Mouse (Mus musculus): ENCODE data around the gene Rab12. TPM values are rescaled to one million over a fixed set of nuclear protein-coding genes. Genes with fewer than 3 reads are reported as not detected.
"Not testable (repeated sequence)": the region's sequence is repeated elsewhere in the genome, so short reads cannot be mapped to it uniquely, and the experiment has no call there.

Rab12 gene
- 10 to 100 TPM; 87.5 to 97.8 TPM for total RNA-seq (2021)
- long read RNA-seq, experiment 1, transcript Rab12-205 (6 exons, 2,010 nt): major isoform, 176 of 182 reads
- long read RNA-seq, experiment 1, partial matches to known transcripts: 0 of 182 reads
- long read RNA-seq, experiment 1, other reads (novel, unspliced or antisense): 6 of 182 reads
- long read RNA-seq, experiment 2, transcript Rab12-205 (6 exons, 2,010 nt): major isoform, 34 of 36 reads
- long read RNA-seq, experiment 2, partial matches to known transcripts: 1 of 36 reads
- long read RNA-seq, experiment 2, other reads (novel, unspliced or antisense): 1 of 36 reads

- peak; percentile 91 to 94 for DNase-seq
Measured at GRCm38 (mm10) chr17:66519554-66520553, at the start of gene Rab12. Gene Rab12 (minus strand): TSS chr17:66519729.

- DNase-seq: peak; percentile 3 to 4
Measured at GRCm38 (mm10) chr17:66564213-66564612, 44.7 kb upstream of the Rab12 start.

GRCm38 (mm10) chr17:66563551-66563950 is 44.0 kb upstream of the Rab12 start:
- no peak for DNase-seq

- no peak for DNase-seq
Measured at GRCm38 (mm10) chr17:66561380-66561779, 41.9 kb upstream of the Rab12 start.

- no peak for DNase-seq
Measured at GRCm38 (mm10) chr17:66558404-66559317, 39.1 kb upstream of the Rab12 start.

GRCm38 (mm10) chr17:66552690-66553089 is 33.2 kb upstream of the Rab12 start:
- no peak for DNase-seq

GRCm38 (mm10) chr17:66550486-66550885 is 31.0 kb upstream of the Rab12 start:
- DNase-seq: no peak

- no peak for DNase-seq
Measured at GRCm38 (mm10) chr17:66532285-66532684, 12.8 kb upstream of the Rab12 start.

GRCm38 (mm10) chr17:66523396-66523795 is 3.9 kb upstream of the Rab12 start:
- no peak for DNase-seq

GRCm38 (mm10) chr17:66522631-66523030 is 3.1 kb upstream of the Rab12 start:
- DNase-seq: not testable (repeated sequence)

- peak; percentile 56 to 64 for DNase-seq
Measured at GRCm38 (mm10) chr17:66518877-66519553, 514 bp downstream of the Rab12 start.

- DNase-seq: no peak
Measured at GRCm38 (mm10) chr17:66516953-66517352, 2.6 kb downstream of the Rab12 start.

GRCm38 (mm10) chr17:66514288-66514995 is 5.1 kb downstream of the Rab12 start:
- DNase-seq: no peak

- no peak for DNase-seq
Measured at GRCm38 (mm10) chr17:66512202-66512956, 7.2 kb downstream of the Rab12 start.

- peak; percentile 91 for DNase-seq
Measured at GRCm38 (mm10) chr17:66510221-66510683, 9.3 kb downstream of the Rab12 start.

- DNase-seq: peak; percentile 53
Measured at GRCm38 (mm10) chr17:66507049-66507954, 12.2 kb downstream of the Rab12 start.

GRCm38 (mm10) chr17:66504964-66505363 is 14.6 kb downstream of the Rab12 start:
- peak; percentile 67 to 71 for DNase-seq

GRCm38 (mm10) chr17:66504248-66504647 is 15.3 kb downstream of the Rab12 start:
- DNase-seq: no peak

GRCm38 (mm10) chr17:66503466-66503865 is 16.1 kb downstream of the Rab12 start:
- no peak for DNase-seq
